Mouse (Mus musculus) testis, adult 10 weeks (tissue): ENCODE results near the gene Prdm9. TPM values are rescaled to one million over a fixed set of nuclear protein-coding genes. Genes with fewer than 3 reads are reported as not detected.

ENCODE experiments used
- polyA plus RNA-seq: library from polyadenylated mRNA; stranded (reverse); fragments of 350-450 nt; fragmentation: Illumina TruSeq; extraction: RNeasy Lipid Tissue Mini Kit (QIAGEN cat#74804); gene quantifications from one replicate; pipeline ENCODE4 v1.2.3, GENCODE M21; 2014; ENCODE audit warnings: low read depth, low replicate concordance

The Prdm9 gene
- 15.4 TPM for polyA plus RNA-seq

GRCm38 (mm10) chr17:15564014-15564927, at the start of gene Prdm9:
Prdm9 (minus strand) TSS chr17:15564354.

GRCm38 (mm10) chr17:15526986-15527810, 37.0 kb downstream of the Prdm9 start, which contains the start of gene Pdcd2:
Pdcd2 (minus strand) TSS chr17:15527301.

GRCm38 (mm10) chr17:15499656-15500394, 64.3 kb downstream of the Prdm9 start, which contains the start of the genes Psmb1 and Tbp:
Psmb1 (minus strand) TSS chr17:15499751.
Tbp (plus strand) TSS chr17:15499888.

Other genes starting within 250 kb of the Prdm9 start
- 0.14 TPM for gene Dll1, start 187.5 kb downstream of the Prdm9 start, polyA plus RNA-seq
- 37.3 TPM for gene Fam120b, start 168.2 kb downstream of the Prdm9 start, polyA plus RNA-seq
- gene Psmb1, start 64.6 kb downstream of the Prdm9 start, polyA plus RNA-seq: 69.3 TPM
- 357 TPM for gene Tbp, start 64.5 kb downstream of the Prdm9 start, polyA plus RNA-seq
- 20.0 TPM for gene Pdcd2, start 37.1 kb downstream of the Prdm9 start, polyA plus RNA-seq
- gene Chd1, start 140.6 kb upstream of the Prdm9 start, polyA plus RNA-seq: 38.4 TPM